Mouse (Mus musculus) liver, embryonic 14.5 days (tissue): ENCODE data around the gene Grk1.

Experiments used
- CTCF ChIP-seq: IDR thresholded peaks from 2 replicates; pipeline ENCODE4 v1.5.1; 2016; ENCODE audit warnings: antibody characterized with exemption, low read depth, control low read depth
- EP300 ChIP-seq: IDR thresholded peaks from 2 replicates; pipeline ENCODE4 v1.6.1; 2016; ENCODE audit warnings: antibody characterized with exemption, low read depth

DNA sequence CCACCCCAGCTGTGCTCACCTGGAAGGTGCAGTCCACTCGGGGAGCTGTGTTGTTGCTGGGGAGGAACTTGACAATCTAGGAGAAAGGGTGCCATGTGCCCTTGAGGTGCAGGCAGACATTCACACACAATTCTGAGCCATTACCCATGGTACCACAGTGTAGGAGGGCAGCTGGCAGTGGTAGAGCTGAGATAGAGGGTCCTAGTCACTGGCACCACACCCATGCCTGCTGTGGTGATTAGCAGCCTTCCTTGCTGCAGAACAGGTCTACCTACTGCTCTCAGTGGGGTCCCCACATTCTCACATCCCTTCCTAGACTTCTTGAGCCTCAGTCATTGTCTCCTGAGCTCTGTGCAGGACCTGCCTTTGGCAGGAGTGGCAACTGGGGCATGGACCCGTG lies 16.1 kb upstream of the Grk1 start:
- no peak for TF ChIP-seq CTCF
- no peak for TF ChIP-seq EP300
